Mouse (Mus musculus) left cerebral cortex, postnatal 25 days (tissue): ENCODE results near the gene Bach1. TPM values are rescaled to one million over a fixed set of nuclear protein-coding genes. Genes with fewer than 3 reads are reported as not detected.

ENCODE experiments used
- DNase-seq, 2 experiments: peaks; one replicate each; pipeline ENCODE4 v3.0.0; 2022; ENCODE audit warnings: low spot score in 2 of 2, mixed read lengths in 1 of 2
- intact Hi-C: fragments of 180-260 bp; cut with DNase I; formaldehyde crosslinking; loops from one replicate; pipeline ENCODE4 v1.15.1; 2025
- total RNA-seq, 2 experiments: library from RNA; stranded (reverse); gene quantifications; 2 replicates each; pipeline ENCODE4 v1.2.3; 2021

The Bach1 gene
- total RNA-seq, 2 experiments from 2014 or later, result 11.9 to 13.3 TPM

- intact Hi-C loops, result loop anchor here (10.0 kb wide), 1 partner anchor 430 kb away; no protein-coding TSS in a partner anchor
- DNase-seq, result no peak
Measured at GRCm38 (mm10) chr16:87774398-87774797, 75.7 kb downstream of the Bach1 start.

- intact Hi-C loops, result loop anchor here (10.0 kb wide), 1 partner anchor 427 kb away; no protein-coding TSS in a partner anchor
- no peak for DNase-seq
Measured at GRCm38 (mm10) chr16:87777373-87777772, 78.6 kb downstream of the Bach1 start.

- intact Hi-C loops, result no loop called here
- no peak for DNase-seq
Measured at GRCm38 (mm10) chr16:87781637-87782036, 82.9 kb downstream of the Bach1 start.

Other genes starting within 250 kb of the Bach1 start
- 10 to 100 TPM; 38.1 to 41.4 TPM for gene Usp16, start 244.2 kb upstream of the Bach1 start, total RNA-seq
- gene Cct8, start 203.1 kb upstream of the Bach1 start, total RNA-seq, result 100 to 1,000 TPM; 176 to 177 TPM
- gene Map3k7cl, start 145.6 kb upstream of the Bach1 start, total RNA-seq, result under 1 TPM; 0.32 to 0.44 TPM